Comparison of ENCODE assay signal across 9 mouse cellular contexts in the genomic region with DNA sequence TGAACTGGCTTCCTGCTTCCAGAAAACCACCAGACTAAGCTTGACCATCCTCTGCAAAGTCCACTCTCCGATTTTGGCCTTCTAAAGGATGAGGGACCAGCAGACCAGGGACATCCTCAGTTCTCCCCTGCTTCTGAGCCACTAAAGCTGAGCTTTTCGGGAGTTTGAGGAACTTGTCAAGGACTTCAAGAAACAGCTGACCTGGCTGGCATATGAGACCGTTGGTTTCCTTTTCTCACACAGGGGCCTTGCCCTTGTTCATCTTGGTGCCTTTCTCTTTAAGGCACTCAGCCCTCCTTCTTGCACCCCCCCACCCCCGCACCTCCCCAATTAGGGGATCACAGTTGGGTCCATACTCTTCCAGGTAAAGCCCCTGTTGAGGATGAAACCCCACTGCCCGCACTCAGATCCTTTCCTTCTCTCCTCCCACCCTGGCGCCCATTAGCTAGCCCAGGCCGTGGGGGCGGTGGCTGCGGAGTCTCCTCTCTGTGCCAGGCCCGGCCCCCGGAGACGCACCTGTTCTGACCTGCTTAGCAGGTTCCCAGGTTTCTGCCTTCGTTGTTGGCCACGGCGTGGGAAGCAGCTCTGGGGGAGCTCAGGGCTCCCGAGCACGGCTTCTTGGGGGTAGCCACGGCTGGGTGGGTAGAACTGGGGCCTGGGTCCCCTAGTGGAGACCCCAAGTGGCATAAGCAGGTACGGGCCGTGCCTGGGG. TPM values are rescaled to one million over a fixed set of nuclear protein-coding genes. Genes with fewer than 3 reads are reported as not detected.
A peak's percentile ranks its signal among the peaks of the same experiment; 100 is the strongest.
DNase-seq lines count a peak whose midpoint lies in the region; ATAC-seq lines count a peak whose summit lies in the region.
"Had no signal": no experiment of that assay in that cellular context is flagged by ENCODE, and none has a peak within 500 bp of the region (broad histone marks: within the 10 kb centered on the region; RNA-seq: fewer than 3 reads in every experiment).

A gene (plus strand): TSS at position 255 of the 712 bp plus-strand sequence.

- H3K9ac ChIP-seq in embryonic facial prominence, embryonic 14.5 days (ENCODE audit: low read depth, low read length) = peak within 1 kb of the TSS; percentile 46
- H3K9ac ChIP-seq in forebrain, embryonic 11.5 days (ENCODE audit: low read length) = no peak within 1 kb of the TSS
- no peak within 1 kb of the TSS for H3K9ac ChIP-seq in neural tube, embryonic 15.5 days (replicated peaks)
- H3K9ac ChIP-seq: hindbrain, embryonic 15.5 days had no signal

- H3K4me2 ChIP-seq in embryonic facial prominence, embryonic 14.5 days (ENCODE audit: low read depth, low read length) = peak within 1 kb of the TSS; percentile 31
- no peak within 1 kb of the TSS for H3K4me2 ChIP-seq in forebrain, embryonic 11.5 days (ENCODE audit: low read depth, low read length, severe bottlenecking)
- no peak within 1 kb of the TSS for H3K4me2 ChIP-seq in neural tube, embryonic 15.5 days
- H3K4me2 ChIP-seq: hindbrain, embryonic 15.5 days had no signal

- peak; percentile 80 for ATAC-seq in embryonic facial prominence, embryonic 14.5 days (ENCODE audit: low read depth)
- no peak for ATAC-seq in forebrain, embryonic 11.5 days (replicated peaks; ENCODE audit: low FRiP score)
- ATAC-seq in neural tube, embryonic 15.5 days (ENCODE audit: low FRiP score) = no peak

- no peaks in the 10 kb centered on the region for H3K27me3 ChIP-seq in embryonic facial prominence, embryonic 14.5 days (replicated peaks; ENCODE audit: control insufficient read depth, insufficient read depth, low read length)
- H3K27me3 ChIP-seq in forebrain, embryonic 11.5 days (ENCODE audit: control insufficient read depth, insufficient read depth, low read length) = no peaks in the 10 kb centered on the region; the same call in 1 of the 2 replicates
- peaks cover 3% of the 10 kb centered on the region; the same call in 1 of the 2 replicates for H3K27me3 ChIP-seq in neural tube, embryonic 15.5 days (replicated peaks)
- H3K27me3 ChIP-seq: hindbrain, embryonic 15.5 days had no signal

- 0 out of 2 replicates have a peak within 1 kb of the TSS, but pooled peaks have one; percentile 34 for H3K27ac ChIP-seq in embryonic facial prominence, embryonic 14.5 days (replicated peaks; ENCODE audit: low read depth, low read length)
- peak within 1 kb of the TSS; percentile 72 for H3K27ac ChIP-seq in macrophage
- no peak within 1 kb of the TSS for H3K27ac ChIP-seq in forebrain, embryonic 11.5 days (ENCODE audit: low read depth, low read length)
- H3K27ac ChIP-seq in neural tube, embryonic 15.5 days (replicated peaks) = no peak within 1 kb of the TSS
- H3K27ac ChIP-seq: hindbrain, embryonic 15.5 days had no signal

- H3K4me3 ChIP-seq in embryonic facial prominence, embryonic 14.5 days (ENCODE audit: low read depth, low read length) = peak within 1 kb of the TSS; percentile 16
- H3K4me3 ChIP-seq in macrophage (ENCODE audit: inconsistent target) = peak within 1 kb of the TSS; percentile 40
- H3K4me3 ChIP-seq in forebrain, embryonic 11.5 days (ENCODE audit: low read depth, low read length) = no peak within 1 kb of the TSS
- H3K4me3 ChIP-seq in neural tube, embryonic 15.5 days (replicated peaks) = no peak within 1 kb of the TSS
- H3K4me3 ChIP-seq: hindbrain, embryonic 15.5 days had no signal

- H3K9me3 ChIP-seq in embryonic facial prominence, embryonic 14.5 days (ENCODE audit: control insufficient read depth, low read length) = no peaks in the 10 kb centered on the region
- no peaks in the 10 kb centered on the region for H3K9me3 ChIP-seq in forebrain, embryonic 11.5 days (ENCODE audit: control insufficient read depth, low read length)
- H3K9me3 ChIP-seq in neural tube, embryonic 15.5 days (replicated peaks) = no peaks in the 10 kb centered on the region
- H3K9me3 ChIP-seq: hindbrain, embryonic 15.5 days had no signal

- 27% methylated on average over 18 of the region's 20 CpGs for WGBS in embryonic facial prominence, embryonic 14.5 days
- WGBS in macrophage (ENCODE audit: missing documents) = 19% methylated on average over 18 of the region's 20 CpGs
- 39% methylated on average over 20 of the region's 20 CpGs for WGBS in forebrain, embryonic 11.5 days
- 45% methylated on average over 20 of the region's 20 CpGs for WGBS in neural tube, embryonic 15.5 days

- peaks cover 13% of the 10 kb centered on the region for H3K4me1 ChIP-seq in embryonic facial prominence, embryonic 14.5 days (ENCODE audit: control insufficient read depth, insufficient read depth, low read length)
- 0 out of 2 replicates have a peak, but pooled peaks cover 4% of the 10 kb centered on the region for H3K4me1 ChIP-seq in forebrain, embryonic 11.5 days (replicated peaks; ENCODE audit: control insufficient read depth, insufficient read depth, low read length)
- no peaks in the 10 kb centered on the region for H3K4me1 ChIP-seq in neural tube, embryonic 15.5 days
- H3K4me1 ChIP-seq: hindbrain, embryonic 15.5 days had no signal

- DNase-seq in 416B (ENCODE audit: low read depth) = peak; percentile 46
- DNase-seq in embryonic facial prominence, embryonic 14.5 days (ENCODE audit: low spot score) = peak; percentile 80
- DNase-seq in kidney, postnatal 36 days = peak; percentile 52 to 67
- no peak for DNase-seq in adrenal gland, adult 8-10 months
- DNase-seq in cerebellum, adult 8-10 months = no peak
- no peak for DNase-seq in forebrain, embryonic 11.5 days (ENCODE audit: low spot score)

- H3K79me2 ChIP-seq in macrophage (ENCODE audit: inconsistent target) = peaks cover 46% of the 10 kb centered on the region; the same call in 1 of the 2 replicates

- no peaks in the 10 kb centered on the region for H3K36me3 ChIP-seq in embryonic facial prominence, embryonic 14.5 days (ENCODE audit: control insufficient read depth, insufficient read depth, low read length)
- no peaks in the 10 kb centered on the region for H3K36me3 ChIP-seq in macrophage (ENCODE audit: inconsistent target)
- H3K36me3 ChIP-seq in forebrain, embryonic 11.5 days (ENCODE audit: control insufficient read depth, insufficient read depth, low read length) = no peaks in the 10 kb centered on the region
- H3K36me3 ChIP-seq in neural tube, embryonic 15.5 days = no peaks in the 10 kb centered on the region
- H3K36me3 ChIP-seq: hindbrain, embryonic 15.5 days had no signal

RNA-seq across cellular contexts. Expression of the gene that starts here (rescaled TPM):
- 7.7 and 10.7 TPM in 2 replicates for polyA plus RNA-seq in embryonic facial prominence, embryonic 14.5 days (2014; fragmentation: Nextera tagmentation; extraction: Ambion mirVana)
- total RNA-seq in macrophage (2018; cell fraction: chromatin; rRNA removed) = 10 to 100 TPM in 20 of 26 experiments, 1 to 10 TPM in 6; 3.4 to 39.1 (median 20.3) TPM
- 10 to 100 TPM; 13.0 to 64.3 (median 29.2) TPM for total RNA-seq in macrophage (2018; cell fraction: cytosol; rRNA removed)
- 100 to 1,000 TPM in 4 of 26 experiments, 10 to 100 TPM in 22; 23.6 to 124 (median 49.3) TPM for total RNA-seq in macrophage (2018; cell fraction: nucleus; rRNA removed)
- 14.3 to 25.8 TPM (median 18.7 TPM) in 3 replicates for polyA plus RNA-seq in macrophage (2018)
- total RNA-seq in adrenal gland, adult 8-10 months (2022) = under 1 TPM; 0.10 to 0.54 (median 0.31) TPM
- polyA plus RNA-seq in forebrain, embryonic 11.5 days (2014; fragmentation: Nextera tagmentation; extraction: Ambion mirVana) = 0.90 and 1.2 TPM in 2 replicates
- polyA plus RNA-seq in neural tube, embryonic 15.5 days (2015; fragmentation: Nextera tagmentation; extraction: Ambion mirVana) = 3.7 and 5.6 TPM in 2 replicates

Comparison
In these comparisons a context has a peak if more than half of its experiments do, and no peak if none do; other contexts are left out.
1. DNase-seq: peak in 416B (single experiment), embryonic facial prominence, embryonic 14.5 days (single experiment) and kidney, postnatal 36 days (2 of 2); none in adrenal gland, adult 8-10 months (single experiment), cerebellum, adult 8-10 months (single experiment) and forebrain, embryonic 11.5 days (single experiment).
2. H3K27ac ChIP-seq: peak in embryonic facial prominence, embryonic 14.5 days (single experiment) and macrophage (single experiment); none in forebrain, embryonic 11.5 days (single experiment) and neural tube, embryonic 15.5 days (single experiment).
3. H3K4me3 ChIP-seq: peak in embryonic facial prominence, embryonic 14.5 days (single experiment) and macrophage (single experiment); none in forebrain, embryonic 11.5 days (single experiment) and neural tube, embryonic 15.5 days (single experiment).